Mouse (Mus musculus) gastrocnemius, postnatal 10 days (tissue): ENCODE results near the gene Acadm. TPM values are rescaled to one million over a fixed set of nuclear protein-coding genes. Genes with fewer than 3 reads are reported as not detected.

Source experiments
- DNase-seq: peaks from one replicate; pipeline ENCODE4 v3.0.0; 2021; ENCODE audit warnings: mixed read lengths
- total RNA-seq, 2 experiments: library from RNA; stranded (reverse); gene quantifications; 2 replicates each; pipeline ENCODE4 v1.2.3; 2021

Gene Acadm
- total RNA-seq, 2 experiments from 2014 or later = 248 to 275 TPM

DNA sequence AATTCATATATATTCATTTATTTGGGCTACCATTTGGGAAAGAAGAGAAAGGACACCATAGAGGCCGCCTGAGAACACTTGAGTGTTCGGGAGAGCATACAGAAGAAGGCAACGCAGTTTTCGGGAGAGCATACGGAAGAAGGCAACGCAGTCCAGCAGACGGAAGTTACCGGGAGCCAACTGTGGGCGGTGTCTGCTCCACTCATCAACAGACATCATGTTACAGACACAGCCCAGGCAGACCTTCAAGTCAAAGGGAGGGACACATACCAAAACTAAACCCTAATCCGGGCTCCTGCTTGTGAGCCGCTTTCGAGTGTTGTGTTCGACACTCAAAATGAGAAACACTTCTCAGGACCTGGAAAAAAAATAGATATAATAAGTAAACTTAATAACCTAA lies 2.8 kb downstream of the Acadm start:
- no peak for DNase-seq

- DNase-seq = no peak
Measured at GRCm38 (mm10) chr3:153940486-153940885, 3.9 kb downstream of the Acadm start.

GRCm38 (mm10) chr3:153940021-153940420 lies 4.4 kb downstream of the Acadm start:
- DNase-seq = no peak

- DNase-seq = no peak
Measured at GRCm38 (mm10) chr3:153937116-153937810, 7.2 kb downstream of the Acadm start.

- no peak for DNase-seq
Measured at GRCm38 (mm10) chr3:153935878-153936277, 8.6 kb downstream of the Acadm start.

DNA sequence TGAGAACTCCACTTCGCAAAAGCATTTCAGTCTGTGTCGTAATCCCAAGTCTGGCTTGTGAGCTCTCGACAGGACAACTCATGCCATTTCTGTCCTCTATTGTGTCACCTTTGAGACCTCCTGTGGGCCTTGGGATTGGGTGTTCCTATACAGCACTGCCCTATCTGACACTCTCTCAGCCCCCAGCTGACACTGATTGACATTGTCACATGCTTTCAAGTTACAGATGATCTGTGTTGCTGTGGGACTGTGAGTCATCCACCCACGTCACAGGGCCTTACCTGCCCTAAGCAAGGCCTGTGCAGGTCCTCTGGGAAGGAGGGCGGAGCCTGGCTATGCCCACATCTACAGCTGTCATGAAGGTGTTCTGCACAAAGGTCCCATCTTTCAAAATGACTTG lies 12.0 kb downstream of the Acadm start:
- no peak for DNase-seq

DNA sequence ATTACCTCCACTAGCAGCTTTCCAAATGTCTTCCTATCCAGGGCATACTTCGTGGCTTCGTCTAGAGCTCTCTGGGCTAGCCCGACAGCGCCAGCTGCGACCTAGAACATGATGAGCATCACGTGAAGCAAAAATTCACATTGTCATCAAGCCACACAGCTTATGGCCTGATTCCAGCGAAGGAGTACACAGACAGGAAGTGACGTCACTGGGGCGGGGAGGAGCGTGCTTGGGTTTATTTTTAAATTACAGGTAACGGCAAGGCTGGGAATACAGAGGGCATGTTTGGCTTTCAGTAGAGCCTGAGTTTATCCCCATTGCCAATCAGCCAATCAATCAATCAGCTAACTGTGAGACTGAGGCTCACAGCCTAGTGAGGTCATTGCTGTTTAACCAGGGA lies 14.9 kb downstream of the Acadm start:
- no peak for DNase-seq

DNA sequence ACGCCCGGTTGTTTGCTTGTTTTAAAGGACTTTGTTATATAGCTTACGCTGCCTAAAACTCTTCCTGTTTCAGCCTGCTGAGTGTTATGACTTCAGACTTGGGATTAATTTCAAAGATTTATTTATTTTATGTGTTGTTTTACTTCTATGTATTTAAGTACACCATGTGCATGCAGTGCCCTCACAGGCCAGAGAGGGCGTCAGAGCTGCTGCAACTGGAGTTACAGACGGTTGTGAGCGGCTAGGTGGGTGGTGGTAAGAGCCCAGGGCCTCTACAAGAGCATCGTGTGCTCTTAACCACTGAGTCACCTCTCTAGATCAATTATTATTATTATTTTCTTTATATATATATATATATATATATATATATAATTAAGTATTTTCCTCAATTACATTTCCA lies 18.1 kb downstream of the Acadm start:
- no peak for DNase-seq

DNA sequence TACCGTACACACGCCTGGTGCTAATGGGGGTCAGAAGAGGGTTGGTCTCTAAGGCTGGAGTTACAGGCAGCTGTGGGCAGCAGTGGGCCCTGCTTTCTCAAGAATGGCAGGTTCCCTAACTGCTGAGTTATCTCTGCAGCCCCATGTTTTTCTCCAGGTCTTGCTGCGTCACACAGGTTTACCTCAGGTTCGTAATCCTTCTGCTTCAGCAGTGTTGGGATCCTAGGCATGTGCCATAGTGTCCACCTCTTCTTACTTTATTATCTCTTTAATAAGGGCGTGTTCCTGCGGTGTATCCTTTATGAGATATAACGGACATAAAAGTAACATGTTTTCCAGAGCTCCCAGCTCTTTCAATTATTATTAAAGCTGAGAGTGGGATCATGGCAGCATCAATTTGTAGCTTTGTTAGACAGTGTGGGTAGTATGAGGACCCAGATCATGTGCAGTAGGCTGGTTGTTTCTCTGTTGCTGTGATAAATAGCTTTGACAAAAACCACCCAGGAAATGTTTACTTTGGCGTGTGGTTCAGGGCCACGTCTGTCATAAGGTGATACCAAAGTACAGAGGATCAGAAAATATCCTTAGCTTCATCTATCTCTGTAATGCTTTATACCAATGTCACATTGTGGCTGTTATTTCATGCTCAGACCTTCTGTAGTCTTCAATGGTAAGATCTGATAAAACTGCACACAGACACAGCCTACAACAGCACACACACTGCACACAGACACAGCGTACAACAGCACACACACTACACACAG lies 23.1 kb downstream of the Acadm start:
- no peak for DNase-seq

GRCm38 (mm10) chr3:153917200-153917599 lies 27.2 kb downstream of the Acadm start:
- no peak for DNase-seq

GRCm38 (mm10) chr3:153913510-153914243 lies 30.8 kb downstream of the Acadm start:
- DNase-seq = no peak

DNA sequence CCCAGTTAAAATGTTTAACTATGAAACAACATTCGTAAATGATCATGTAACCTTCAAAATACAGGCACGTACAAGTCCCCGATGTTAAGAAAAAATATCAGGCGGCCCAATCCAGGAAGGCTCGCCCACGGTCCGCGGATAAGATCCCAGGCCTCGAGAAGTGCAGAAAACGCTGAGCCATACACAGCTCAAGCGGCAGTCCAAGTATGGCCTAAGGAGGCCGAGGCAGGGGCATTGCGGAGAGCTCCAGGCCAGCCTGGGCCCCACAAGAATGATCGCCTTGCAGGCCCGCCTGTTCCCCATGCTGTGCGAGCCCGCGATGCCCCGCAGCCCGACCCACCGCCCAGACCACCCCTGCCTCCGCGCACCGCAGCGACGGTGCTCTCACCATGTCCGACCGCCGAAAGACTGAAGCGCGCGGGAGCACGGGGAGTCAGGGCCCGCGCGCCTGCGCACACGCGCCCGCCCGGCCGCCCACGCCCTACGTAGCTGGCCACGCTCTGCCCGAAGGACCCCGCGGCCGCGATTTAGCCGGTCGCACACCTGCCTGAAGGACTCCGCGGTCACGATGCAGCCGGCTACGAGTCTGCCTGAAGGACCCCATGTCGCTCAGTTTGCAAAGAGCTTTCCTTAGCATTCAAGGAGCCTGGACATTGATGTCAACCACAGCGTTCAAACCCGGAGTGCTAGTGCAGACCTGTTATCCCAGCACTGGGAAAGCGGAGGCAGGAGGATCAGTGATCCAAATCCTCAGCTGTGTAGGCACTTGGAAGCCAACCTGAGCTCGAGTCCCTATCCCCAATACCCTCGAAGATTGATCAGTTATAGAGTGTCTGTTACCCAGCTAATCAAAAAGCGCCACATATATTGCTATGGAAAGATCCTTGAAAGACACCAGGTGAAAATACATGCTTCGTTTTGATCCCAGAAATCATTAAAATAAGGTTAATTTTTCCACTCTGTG lies 31.6 kb downstream of the Acadm start, which contains the start of gene Rabggtb:
Rabggtb (minus strand) TSS at position 464 of the 964 bp plus-strand sequence.
- DNase-seq = peak; percentile 95

DNA sequence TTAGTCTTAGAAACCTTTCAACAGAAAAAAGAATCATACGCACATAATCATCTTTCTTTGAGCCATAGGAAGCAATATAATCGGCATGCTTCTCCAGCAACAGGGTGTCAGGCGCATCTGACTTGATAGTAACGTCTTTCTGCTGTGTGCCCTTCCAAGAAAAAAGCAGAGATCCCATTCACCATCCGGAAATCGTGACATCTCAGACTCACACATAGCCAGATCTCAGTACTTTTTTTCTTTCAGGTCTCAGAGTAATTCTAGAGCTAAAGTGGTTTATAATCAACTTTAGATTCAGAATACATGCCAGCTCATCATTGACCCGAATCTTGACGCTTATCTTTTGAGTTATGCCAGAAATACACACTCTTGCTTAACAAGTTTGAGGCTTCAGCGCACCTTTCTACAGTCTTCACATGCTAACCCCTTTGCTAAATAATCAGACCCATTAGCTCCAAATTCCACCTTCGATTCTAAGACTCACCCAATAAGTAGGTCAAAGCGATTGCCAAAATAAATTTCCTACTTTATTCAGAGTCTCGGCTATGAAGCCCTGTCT lies 32.5 kb downstream of the Acadm start:
- no peak for DNase-seq

DNA sequence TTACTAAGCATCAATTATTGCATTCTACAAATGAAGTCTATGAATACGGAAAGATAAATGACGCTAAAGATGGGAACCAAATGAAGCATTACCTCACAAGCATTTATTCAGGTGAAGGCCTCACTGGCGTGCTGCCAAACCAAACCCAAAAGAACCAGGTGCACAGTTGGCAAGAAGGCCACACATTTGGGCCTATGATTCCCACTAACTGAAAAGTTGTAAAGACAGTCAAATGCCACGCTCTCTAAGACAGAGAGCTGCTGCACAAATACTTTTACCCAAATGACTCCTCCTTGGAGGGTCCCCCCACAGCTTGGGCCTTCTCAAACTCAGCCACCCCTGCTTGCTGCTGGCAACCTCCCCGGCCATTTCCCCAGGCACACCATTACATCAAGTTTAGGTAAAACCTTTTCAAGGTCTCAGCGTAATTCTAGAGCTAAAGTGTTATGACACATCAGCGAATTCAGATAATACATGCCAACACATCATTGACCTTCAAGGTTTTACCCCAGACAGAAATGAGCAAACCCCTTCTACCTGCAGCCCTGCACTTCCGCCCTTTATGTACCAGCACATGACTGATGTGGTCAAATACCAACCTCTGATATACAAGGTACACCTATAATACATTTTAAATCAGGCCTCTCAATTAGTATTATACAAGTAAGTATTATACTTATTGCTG lies 33.1 kb downstream of the Acadm start:
- DNase-seq = peak; percentile 11

DNA sequence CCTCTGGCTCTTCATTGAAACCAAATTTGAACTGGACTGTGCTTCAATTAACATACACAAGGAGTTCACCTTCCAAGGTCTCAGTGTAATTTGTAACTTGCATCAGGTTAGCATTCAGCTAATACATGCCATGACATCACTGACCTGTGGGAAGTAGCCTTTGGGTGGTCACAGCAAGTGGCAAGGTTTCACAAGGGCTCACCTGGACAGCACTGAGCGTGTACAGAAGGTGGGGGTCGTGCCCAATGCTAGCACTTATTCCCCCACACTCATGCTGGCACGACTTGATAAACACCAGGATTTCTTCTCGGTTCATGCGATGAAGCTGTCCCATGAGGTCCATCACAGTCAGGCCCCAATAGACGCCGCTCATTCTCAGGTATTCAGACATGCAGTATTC lies 33.9 kb downstream of the Acadm start:
- DNase-seq = no peak

DNA sequence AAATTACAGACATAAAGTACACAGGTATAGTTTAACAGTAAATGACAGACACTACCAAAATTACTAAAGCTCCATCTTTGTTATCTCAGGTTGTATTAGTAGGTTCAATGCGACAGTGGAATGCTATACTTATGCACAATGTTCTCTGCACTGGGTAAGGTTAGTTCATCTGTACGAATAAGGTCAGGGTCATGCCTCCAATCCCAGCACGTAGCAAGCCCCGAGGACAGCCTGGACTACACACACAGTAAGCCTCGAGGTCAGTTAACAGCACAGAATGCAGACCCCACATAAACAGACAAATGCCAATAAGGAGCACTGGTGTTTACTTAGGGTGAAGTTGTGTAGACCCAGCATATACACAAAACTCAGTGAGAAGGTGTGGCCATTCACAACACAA lies 35.5 kb downstream of the Acadm start:
- DNase-seq = no peak

- DNase-seq = no peak
Measured at GRCm38 (mm10) chr3:153906136-153906871, 38.1 kb downstream of the Acadm start, which contains the start of gene Msh4. Gene Msh4, minus strand, starts transcription at chr3:153906138.

- peak; percentile 15 for DNase-seq
Measured at GRCm38 (mm10) chr3:153905251-153906135, 38.9 kb downstream of the Acadm start.

DNA sequence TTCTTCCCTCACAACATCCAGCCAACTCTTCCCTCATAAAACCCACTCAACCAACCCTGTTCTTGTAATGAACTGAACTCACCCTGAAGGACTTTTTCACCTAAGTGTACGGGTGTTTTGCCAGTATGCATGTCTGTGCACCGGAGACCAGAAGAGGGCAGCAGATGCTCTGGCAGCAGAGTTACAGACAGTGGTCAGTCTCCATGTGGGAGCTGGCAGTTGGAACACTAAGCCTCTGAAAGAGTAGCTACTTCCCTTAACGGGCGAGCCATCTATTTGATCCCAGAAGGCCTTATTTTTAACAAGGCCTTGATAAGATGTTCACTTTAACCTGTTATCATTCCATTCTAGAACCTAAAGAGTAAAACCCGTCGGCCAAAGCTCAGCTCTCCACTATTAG lies 39.8 kb downstream of the Acadm start:
- peak; percentile 32 for DNase-seq
